Mouse (Mus musculus): Measurements from ENCODE around the gene Klf2. TPM values are rescaled to one million over a fixed set of nuclear protein-coding genes. Genes with fewer than 3 reads are reported as not detected.

The Klf2 gene
- polyA plus RNA-seq, 1 experiment from 2014 or later = 7.0 TPM

DNA sequence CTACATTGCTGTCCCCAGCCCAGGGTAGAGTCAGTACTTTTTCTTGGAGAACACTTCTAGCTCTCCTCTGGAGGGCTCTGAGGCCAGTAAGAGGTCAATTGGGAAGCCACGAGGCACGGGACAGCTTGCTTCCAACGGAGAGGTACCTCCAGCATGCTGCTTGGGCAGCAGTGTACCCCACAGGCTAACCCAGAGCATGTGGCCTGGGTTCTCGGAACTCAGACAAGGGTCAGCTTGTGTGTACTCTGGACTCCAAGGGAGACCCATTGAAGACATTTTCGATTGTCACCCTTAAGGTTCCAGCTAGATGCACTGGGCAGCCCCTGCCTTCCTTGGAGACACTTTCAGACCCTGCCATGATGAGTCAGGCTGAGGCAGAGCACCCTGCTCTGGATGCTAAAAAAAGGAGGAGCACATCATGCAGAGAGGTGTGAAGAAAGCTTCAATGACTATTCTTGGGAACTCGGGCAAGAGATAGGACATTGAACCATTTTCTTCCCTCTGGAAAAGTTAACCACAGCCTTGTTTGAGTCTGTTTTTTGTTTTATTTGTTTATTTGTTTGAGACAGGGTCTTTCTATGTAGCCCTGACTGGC, 4.4 kb downstream of the Klf2 start:
- H3K9ac ChIP-seq = no peak overlapping the region
- WGBS = 63% methylated on average over 6 of the region's 6 CpGs
- H3K27ac ChIP-seq = no peak overlapping the region
- no peak overlapping the region for H3K4me2 ChIP-seq (replicated peaks)
- peaks cover 16% of the 10 kb centered on the region for H3K4me1 ChIP-seq
- H3K36me3 ChIP-seq = no peaks in the 10 kb centered on the region
- peaks cover 48% of the 10 kb centered on the region for H3K27me3 ChIP-seq
- no peak for ATAC-seq (ENCODE audit: insufficient number of reproducible peaks, insufficient read depth, low FRiP score, low TSS enrichment)
- no peak overlapping the region for H3K4me3 ChIP-seq
- H3K9me3 ChIP-seq = no peaks in the 10 kb centered on the region

GRCm38 (mm10) chr8:72324036-72324706, 5.3 kb downstream of the Klf2 start:
- Histone ChIP-seq H3K4me1 (peaks cover 15% of the 10 kb centered on the region), H3K9ac (no peak overlapping the region), H3K36me3 (no peaks in the 10 kb centered on the region), H3K9me3 (no peaks in the 10 kb centered on the region), H3K27ac (no peak overlapping the region), H3K27me3 (peaks cover 39% of the 10 kb centered on the region), H3K4me3 (no peak overlapping the region), H3K4me2 (replicated peaks) (no peak overlapping the region)
- WGBS = 83% methylated on average over 10 of the region's 10 CpGs
- ATAC-seq (ENCODE audit: insufficient number of reproducible peaks, insufficient read depth, low FRiP score, low TSS enrichment) = no peak

- H3K9me3 ChIP-seq = no peaks in the 10 kb centered on the region
- H3K36me3 ChIP-seq = no peaks in the 10 kb centered on the region
- H3K4me2 ChIP-seq (replicated peaks) = no peak overlapping the region
- WGBS = 80% methylated on average over 2 of the region's 2 CpGs
- H3K9ac ChIP-seq = no peak overlapping the region
- H3K27me3 ChIP-seq = peaks cover 34% of the 10 kb centered on the region
- no peak overlapping the region for H3K27ac ChIP-seq
- H3K4me3 ChIP-seq = no peak overlapping the region
- no peak for ATAC-seq (ENCODE audit: insufficient number of reproducible peaks, insufficient read depth, low FRiP score, low TSS enrichment)
- H3K4me1 ChIP-seq = peaks cover 10% of the 10 kb centered on the region
These were observed 5.9 kb downstream of the Klf2 start for GRCm38 (mm10) chr8:72324708-72325107.

DNA sequence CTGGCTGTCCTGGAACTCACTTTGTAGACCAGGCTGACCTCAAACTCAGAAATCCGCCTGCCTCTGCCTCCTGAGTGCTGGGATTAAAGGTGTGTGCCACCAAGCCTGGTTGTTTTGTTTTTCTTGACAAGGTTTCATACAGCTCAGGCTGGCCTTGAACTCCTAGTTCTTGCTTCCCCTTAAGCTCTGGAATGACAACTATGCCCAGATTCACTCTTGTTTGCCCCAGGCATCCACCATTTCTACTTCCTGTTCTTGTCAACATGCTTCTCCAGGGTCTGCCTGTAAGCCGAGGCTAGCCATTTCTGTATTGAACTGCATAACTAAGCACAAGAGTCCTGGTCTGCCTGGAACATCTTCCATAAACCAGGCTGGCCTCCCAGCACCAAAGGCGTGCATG, 10.3 kb downstream of the Klf2 start:
- H3K9ac ChIP-seq = no peak overlapping the region
- H3K27me3 ChIP-seq = no peaks in the 10 kb centered on the region
- no peaks in the 10 kb centered on the region for H3K4me1 ChIP-seq
- no peak for ATAC-seq (ENCODE audit: insufficient number of reproducible peaks, insufficient read depth, low FRiP score, low TSS enrichment)
- H3K36me3 ChIP-seq = no peaks in the 10 kb centered on the region
- H3K9me3 ChIP-seq = no peaks in the 10 kb centered on the region
- no peak overlapping the region for H3K27ac ChIP-seq
- 82% methylated on average over 3 of the region's 3 CpGs for WGBS
- no peak overlapping the region for H3K4me3 ChIP-seq
- H3K4me2 ChIP-seq (replicated peaks) = no peak overlapping the region

- no peak overlapping the region for H3K27ac ChIP-seq
- no peaks in the 10 kb centered on the region for H3K9me3 ChIP-seq
- ATAC-seq (ENCODE audit: insufficient number of reproducible peaks, insufficient read depth, low FRiP score, low TSS enrichment) = no peak
- no peak overlapping the region for H3K9ac ChIP-seq
- H3K36me3 ChIP-seq = peaks cover 11% of the 10 kb centered on the region
- H3K4me3 ChIP-seq = no peak overlapping the region
- H3K4me2 ChIP-seq (replicated peaks) = no peak overlapping the region
- WGBS = 80% methylated on average over 6 of the region's 6 CpGs
- H3K27me3 ChIP-seq = no peaks in the 10 kb centered on the region
- H3K4me1 ChIP-seq = no peaks in the 10 kb centered on the region
These were observed 12.1 kb downstream of the Klf2 start for GRCm38 (mm10) chr8:72330806-72331516.

GRCm38 (mm10) chr8:72331631-72332030, 12.8 kb downstream of the Klf2 start:
- Histone ChIP-seq H3K27ac (no peak overlapping the region), H3K9me3 (no peaks in the 10 kb centered on the region), H3K9ac (no peak overlapping the region), H3K27me3 (no peaks in the 10 kb centered on the region), H3K36me3 (peaks cover 11% of the 10 kb centered on the region), H3K4me3 (no peak overlapping the region), H3K4me1 (no peaks in the 10 kb centered on the region), H3K4me2 (replicated peaks) (no peak overlapping the region)
- no peak for ATAC-seq (ENCODE audit: insufficient number of reproducible peaks, insufficient read depth, low FRiP score, low TSS enrichment)
- 85% methylated on average over 4 of the region's 4 CpGs for WGBS

DNA sequence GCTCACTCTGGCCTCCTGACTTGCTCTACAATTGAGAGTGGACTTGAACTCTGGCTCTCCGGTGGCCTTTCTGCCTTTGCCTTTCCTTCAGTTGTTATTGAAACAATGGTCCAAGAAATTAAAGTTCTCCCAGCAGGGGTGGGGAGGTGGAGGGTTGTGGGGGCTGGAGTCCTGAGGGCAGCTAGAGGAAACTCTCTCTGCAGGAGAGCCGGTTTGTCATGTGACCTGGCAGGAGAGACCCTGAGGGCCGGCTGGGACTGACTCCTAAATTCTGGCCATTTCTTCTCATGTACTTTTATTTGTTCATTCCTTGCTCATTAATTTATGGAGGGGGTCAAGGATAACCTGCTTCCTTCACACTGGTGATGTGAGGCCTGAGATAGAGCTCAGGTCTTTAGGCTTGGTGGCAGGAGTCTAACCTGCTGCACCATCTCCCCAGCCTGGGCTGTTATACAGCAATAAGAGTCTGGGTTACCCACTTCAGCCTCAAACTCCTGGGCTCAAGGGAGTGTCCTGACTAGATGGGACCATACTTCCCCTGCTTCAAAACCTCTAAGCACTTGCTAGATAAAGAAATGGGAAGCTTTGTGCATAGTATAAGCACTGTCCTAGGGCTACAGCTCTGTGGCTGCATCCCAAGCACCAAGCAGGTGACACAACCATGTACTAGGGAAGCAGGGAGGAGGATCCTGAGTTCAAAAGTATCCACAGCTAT, 14.8 kb downstream of the Klf2 start:
- ATAC-seq (ENCODE audit: insufficient number of reproducible peaks, insufficient read depth, low FRiP score, low TSS enrichment) = no peak
- Histone ChIP-seq H3K27ac (no peak overlapping the region), H3K4me1 (no peaks in the 10 kb centered on the region), H3K9me3 (no peaks in the 10 kb centered on the region), H3K4me3 (no peak overlapping the region), H3K27me3 (no peaks in the 10 kb centered on the region), H3K9ac (no peak overlapping the region), H3K36me3 (peaks cover 11% of the 10 kb centered on the region), H3K4me2 (replicated peaks) (no peak overlapping the region)
- 47% methylated on average over 3 of the region's 3 CpGs for WGBS

- Histone ChIP-seq H3K27ac (no peak overlapping the region), H3K4me2 (replicated peaks) (no peak overlapping the region), H3K9me3 (no peaks in the 10 kb centered on the region), H3K27me3 (no peaks in the 10 kb centered on the region), H3K36me3 (peaks cover 17% of the 10 kb centered on the region), H3K9ac (no peak overlapping the region), H3K4me3 (no peak overlapping the region), H3K4me1 (no peaks in the 10 kb centered on the region)
- WGBS = 72% methylated on average over 4 of the region's 4 CpGs
- no peak for ATAC-seq (ENCODE audit: insufficient number of reproducible peaks, insufficient read depth, low FRiP score, low TSS enrichment)
These were observed 15.4 kb downstream of the Klf2 start for GRCm38 (mm10) chr8:72334144-72334641.

DNA sequence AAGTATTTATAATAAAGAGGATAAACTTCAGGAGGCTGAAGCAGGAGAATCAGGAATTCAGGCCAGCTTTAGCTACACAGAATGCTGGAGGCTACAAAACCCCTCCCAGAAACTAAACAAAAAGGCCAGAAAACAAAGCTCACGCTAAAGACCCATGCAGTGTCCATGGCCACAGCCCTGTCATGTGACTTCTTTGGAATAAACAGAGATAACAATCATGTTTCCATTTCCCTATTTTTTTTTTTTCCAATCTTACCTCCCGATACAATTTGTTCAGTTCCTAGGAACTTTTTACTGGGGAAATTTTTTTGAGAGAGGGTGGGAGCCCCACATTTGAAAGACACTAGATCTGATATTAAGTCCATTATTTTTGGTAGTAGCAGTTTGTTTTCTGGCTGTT, 17.4 kb downstream of the Klf2 start:
- Histone ChIP-seq H3K36me3 (peaks cover 38% of the 10 kb centered on the region), H3K27ac (no peak overlapping the region), H3K4me2 (replicated peaks) (no peak overlapping the region), H3K27me3 (no peaks in the 10 kb centered on the region), H3K4me1 (no peaks in the 10 kb centered on the region), H3K4me3 (no peak overlapping the region), H3K9me3 (no peaks in the 10 kb centered on the region), H3K9ac (no peak overlapping the region)
- WGBS = 70% methylated on average over 2 of the region's 2 CpGs
- no peak for ATAC-seq (ENCODE audit: insufficient number of reproducible peaks, insufficient read depth, low FRiP score, low TSS enrichment)

- H3K4me2 ChIP-seq (replicated peaks) = no peak overlapping the region
- no peaks in the 10 kb centered on the region for H3K4me1 ChIP-seq
- peaks cover 45% of the 10 kb centered on the region for H3K36me3 ChIP-seq
- no peak overlapping the region for H3K9ac ChIP-seq
- H3K27ac ChIP-seq = no peak overlapping the region
- H3K27me3 ChIP-seq = no peaks in the 10 kb centered on the region
- ATAC-seq (ENCODE audit: insufficient number of reproducible peaks, insufficient read depth, low FRiP score, low TSS enrichment) = no peak
- no peaks in the 10 kb centered on the region for H3K9me3 ChIP-seq
- no peak overlapping the region for H3K4me3 ChIP-seq
These were observed 18.2 kb downstream of the Klf2 start for GRCm38 (mm10) chr8:72337034-72337433.

- 84% methylated on average over 5 of the region's 5 CpGs for WGBS
- peaks cover 61% of the 10 kb centered on the region for H3K36me3 ChIP-seq
- ATAC-seq (ENCODE audit: insufficient number of reproducible peaks, insufficient read depth, low FRiP score, low TSS enrichment) = no peak
- no peaks in the 10 kb centered on the region for H3K4me1 ChIP-seq
- H3K4me3 ChIP-seq = no peak overlapping the region
- H3K27ac ChIP-seq = no peak overlapping the region
- H3K9ac ChIP-seq = no peak overlapping the region
- H3K27me3 ChIP-seq = no peaks in the 10 kb centered on the region
- no peak overlapping the region for H3K4me2 ChIP-seq (replicated peaks)
- H3K9me3 ChIP-seq = no peaks in the 10 kb centered on the region
These were observed 23.9 kb downstream of the Klf2 start for GRCm38 (mm10) chr8:72342556-72343300.

Data from embryonic facial prominence, embryonic 12.5 days (tissue).